In the genomic region with DNA sequence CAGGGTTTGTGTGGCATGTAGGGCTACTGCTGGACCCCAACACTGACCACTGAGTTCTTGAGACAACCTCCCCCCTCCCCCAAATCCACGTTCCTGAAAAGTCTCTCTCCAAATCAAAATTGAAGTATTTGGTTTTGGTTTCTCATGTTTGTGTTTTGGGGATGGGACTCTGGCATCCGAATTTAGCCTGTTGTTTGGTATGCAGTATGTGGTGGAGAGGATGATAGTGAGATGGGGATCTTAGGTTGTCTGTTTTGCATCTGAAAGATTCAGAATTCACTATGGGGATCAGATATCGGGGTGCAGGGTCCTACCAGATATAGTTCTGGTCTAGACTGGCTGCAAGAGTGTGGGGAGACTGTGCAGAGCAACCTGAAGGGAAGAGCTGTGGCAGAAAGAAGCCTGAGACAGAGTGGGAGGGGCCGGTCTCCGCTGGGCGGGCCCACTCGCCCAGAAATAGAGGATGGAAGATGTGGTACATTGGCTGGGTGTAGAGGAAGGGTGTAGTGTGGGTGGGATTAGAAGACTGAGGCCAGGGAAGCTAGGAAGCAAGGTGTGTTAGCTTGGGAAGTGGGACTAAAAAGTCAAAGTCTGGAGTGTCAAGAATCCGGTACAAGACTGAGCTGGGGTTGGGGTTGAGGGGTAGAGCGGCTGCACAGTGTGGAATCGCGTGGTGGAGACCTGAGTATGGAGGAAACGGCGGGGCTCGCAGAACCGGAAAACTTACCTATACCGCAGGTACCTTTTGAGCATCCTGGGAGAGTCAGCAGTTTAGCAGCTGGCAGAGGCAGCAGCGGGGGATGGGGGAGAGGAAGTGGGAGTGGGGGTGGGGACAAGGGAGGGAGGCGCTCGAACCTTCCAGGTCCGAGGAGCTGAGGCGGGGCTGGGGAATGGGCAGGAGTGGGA, we compare ENCODE assay signal across 8 mouse cellular contexts. TPM values are rescaled to one million over a fixed set of nuclear protein-coding genes. Genes with fewer than 3 reads are reported as not detected.
DNase-seq lines count a peak whose midpoint lies in the region; ATAC-seq and TF ChIP-seq lines count a peak whose summit lies in the region.

A gene (plus strand): TSS at position 444 of the 906 bp plus-strand sequence.

- ATAC-seq in G1E (ENCODE audit: extremely low read depth, insufficient number of reproducible peaks, low FRiP score, poor library complexity, severe bottlenecking), result peak; percentile 79
- peak; percentile 37; the same call in 1 of the 2 replicates for ATAC-seq in forebrain, embryonic 12.5 days (ENCODE audit: low FRiP score)
- peak; percentile 69 for ATAC-seq in liver, embryonic 16.5 days (ENCODE audit: low read depth)
- 0 out of 2 replicates have a peak, but pooled peaks have one; percentile 19 for ATAC-seq in neural tube, embryonic 11.5 days (ENCODE audit: insufficient read depth, low FRiP score, low TSS enrichment)

- intact Hi-C loops in heart, postnatal 10 days (cut with DNase I), result loop anchor here (10.0 kb wide), 1 partner anchor 591 kb away; a partner anchor contains a TSS

- no peak within 1 kb of the TSS for H3K27ac ChIP-seq in forebrain, embryonic 12.5 days
- peak within 1 kb of the TSS; percentile 29; the same call in 1 of the 2 replicates for H3K27ac ChIP-seq in liver, embryonic 16.5 days (ENCODE audit: low read length)
- no peak within 1 kb of the TSS for H3K27ac ChIP-seq in neural tube, embryonic 11.5 days (ENCODE audit: low read depth, low read length)

- H3K9ac ChIP-seq in forebrain, embryonic 12.5 days, result peak within 1 kb of the TSS; percentile 56
- H3K9ac ChIP-seq in liver, embryonic 16.5 days (ENCODE audit: low read depth, low read length), result peak within 1 kb of the TSS; percentile 54
- H3K9ac ChIP-seq in neural tube, embryonic 11.5 days (ENCODE audit: low read length), result peak within 1 kb of the TSS; percentile 33

- TF ChIP-seq CTCF in G1E (IDR thresholded peaks at IDR 0.05; ENCODE audit: low read depth, low read length), result no peak

- DNase-seq in G1E (ENCODE audit: low spot score), result peak; percentile 52
- DNase-seq in c-Kit-positive CD71-positive TER-119-negative erythroid progenitor cells, embryonic 14.5 days (ENCODE audit: low read depth), result peak; percentile 57
- peak; percentile 72 to 76 for DNase-seq in heart, postnatal 10 days
- DNase-seq in kidney, postnatal 36 days, result peak; percentile 69 to 78
- peak; percentile 43 for DNase-seq in neural tube, embryonic 11.5 days (ENCODE audit: low spot score)
- DNase-seq in testis, postnatal 10 days (ENCODE audit: low spot score), result peak; percentile 73

- peak within 1 kb of the TSS; percentile 68 for H3K4me2 ChIP-seq in forebrain, embryonic 12.5 days
- peak within 1 kb of the TSS; percentile 88 for H3K4me2 ChIP-seq in liver, embryonic 16.5 days (ENCODE audit: low read depth, low read length)
- H3K4me2 ChIP-seq in neural tube, embryonic 11.5 days (ENCODE audit: low read depth), result peak within 1 kb of the TSS; percentile 57

- H3K4me3 ChIP-seq in G1E (ENCODE audit: low read depth, low read length), result peak within 1 kb of the TSS; percentile 74
- H3K4me3 ChIP-seq in forebrain, embryonic 12.5 days (replicated peaks), result peak within 1 kb of the TSS; percentile 41
- H3K4me3 ChIP-seq in liver, embryonic 16.5 days (ENCODE audit: low read depth, low read length), result peak within 1 kb of the TSS; percentile 63
- peak within 1 kb of the TSS; percentile 31 for H3K4me3 ChIP-seq in neural tube, embryonic 11.5 days (ENCODE audit: low read depth, low read length)

- H3K4me1 ChIP-seq in G1E (ENCODE audit: insufficient read depth, low read depth, low read length), result peaks cover 42% of the 10 kb centered on the region
- peaks cover 16% of the 10 kb centered on the region for H3K4me1 ChIP-seq in forebrain, embryonic 12.5 days
- peaks cover 18% of the 10 kb centered on the region for H3K4me1 ChIP-seq in liver, embryonic 16.5 days (ENCODE audit: control insufficient read depth, low read depth, low read length)
- no peaks in the 10 kb centered on the region for H3K4me1 ChIP-seq in neural tube, embryonic 11.5 days (ENCODE audit: control insufficient read depth, insufficient read depth, low read length)

- H3K36me3 ChIP-seq in G1E (replicated peaks), result no peaks in the 10 kb centered on the region
- H3K36me3 ChIP-seq in forebrain, embryonic 12.5 days (replicated peaks), result no peaks in the 10 kb centered on the region
- H3K36me3 ChIP-seq in liver, embryonic 16.5 days (ENCODE audit: control insufficient read depth, insufficient read depth), result no peaks in the 10 kb centered on the region
- H3K36me3 ChIP-seq in neural tube, embryonic 11.5 days (ENCODE audit: control insufficient read depth, insufficient read depth, low read length), result no peaks in the 10 kb centered on the region

- H3K9me3 ChIP-seq in G1E (replicated peaks), result no peaks in the 10 kb centered on the region
- H3K9me3 ChIP-seq in forebrain, embryonic 12.5 days, result no peaks in the 10 kb centered on the region
- H3K9me3 ChIP-seq in liver, embryonic 16.5 days (replicated peaks; ENCODE audit: control insufficient read depth, low read length), result no peaks in the 10 kb centered on the region
- H3K9me3 ChIP-seq in neural tube, embryonic 11.5 days (ENCODE audit: control insufficient read depth, low read length), result no peaks in the 10 kb centered on the region

- H3K27me3 ChIP-seq in G1E (ENCODE audit: insufficient read depth, low read length), result no peaks in the 10 kb centered on the region
- no peaks in the 10 kb centered on the region for H3K27me3 ChIP-seq in forebrain, embryonic 12.5 days
- no peaks in the 10 kb centered on the region for H3K27me3 ChIP-seq in liver, embryonic 16.5 days (ENCODE audit: control insufficient read depth, insufficient read depth, low read depth, low read length)
- H3K27me3 ChIP-seq in neural tube, embryonic 11.5 days (ENCODE audit: control insufficient read depth, insufficient read depth, low read length), result no peaks in the 10 kb centered on the region

- WGBS in forebrain, embryonic 12.5 days, result 3% methylated on average over 21 of the region's 21 CpGs
- 2% methylated on average over 21 of the region's 21 CpGs for WGBS in liver, embryonic 16.5 days (ENCODE audit: insufficient replicate concordance)
- 7% methylated on average over 21 of the region's 21 CpGs for WGBS in neural tube, embryonic 11.5 days

RNA-seq across cellular contexts. Expression of the gene that starts here (rescaled TPM):
- total RNA-seq in G1E (2014; fragmentation: Nextera tagmentation) (5.7 and 7.8 TPM in 2 replicates), G1E (2017) (6.9 and 7.4 TPM in 2 replicates)
- polyA plus RNA-seq in G1E (2012), result 0.36 and 0.61 TPM in 2 replicates
- 1.7 and 1.9 TPM in 2 replicates for polyA plus RNA-seq in forebrain, embryonic 12.5 days (2016; fragmentation: Nextera tagmentation; extraction: Ambion mirVana)
- 1 to 10 TPM; 6.4 to 7.2 TPM for total RNA-seq in heart, postnatal 10 days (2021)
- polyA plus RNA-seq in liver, embryonic 16.5 days (2015; fragmentation: Nextera tagmentation; extraction: Ambion mirVana), result 0.59 and 0.86 TPM in 2 replicates
- 1.3 and 1.5 TPM in 2 replicates for polyA plus RNA-seq in neural tube, embryonic 11.5 days (2014; fragmentation: Nextera tagmentation; extraction: Ambion mirVana)

Comparison
In these comparisons a context has a peak if more than half of its experiments do, and no peak if none do; other contexts are left out.
1. Peak in ATAC-seq, H3K4me3 ChIP-seq, H3K27ac ChIP-seq, H3K9ac ChIP-seq and H3K4me2 ChIP-seq in liver, embryonic 16.5 days; RNA of the gene not detected or under 1 TPM.
2. ATAC-seq: peak in every context shown above with its lines; median percentile 79 in G1E; 69 in liver, embryonic 16.5 days; 37 in forebrain, embryonic 12.5 days; 19 in neural tube, embryonic 11.5 days.